Mouse (Mus musculus): ENCODE measurements around the gene Mtmr12. TPM values are rescaled to one million over a fixed set of nuclear protein-coding genes. Genes with fewer than 3 reads are reported as not detected.
"Not testable (repeated sequence)": the region's sequence is repeated elsewhere in the genome, so short reads cannot be mapped to it uniquely, and the experiment has no call there.

The Mtmr12 gene
- total and polyA plus RNA-seq, 2 experiments = 3.4 to 6.5 TPM

- Histone ChIP-seq H3K4me1 (ENCODE audit: control insufficient read depth, insufficient read depth, low read length) (peaks cover 16% of the 10 kb centered on the region), H3K27me3 (ENCODE audit: control insufficient read depth, insufficient read depth, low read length) (no peaks in the 10 kb centered on the region), H3K27ac (replicated peaks; ENCODE audit: insufficient read depth, low read depth, low read length) (no peak overlapping the region), H3K4me3 (ENCODE audit: insufficient read depth, low read depth, low read length) (no peak overlapping the region), H3K79me2 (ENCODE audit: control insufficient read depth, insufficient read depth, low read length) (peaks cover 60% of the 10 kb centered on the region), H3K9ac (ENCODE audit: low read depth, low read length) (no peak overlapping the region), H3K36me3 (ENCODE audit: control insufficient read depth, insufficient read depth, low read length) (no peaks in the 10 kb centered on the region)
- no peak for TF ChIP-seq POLR2A (IDR thresholded peaks at IDR 0.05; ENCODE audit: extremely low read depth, insufficient read depth, low read length)
- TF ChIP-seq CTCF (IDR thresholded peaks at IDR 0.05; ENCODE audit: low read depth, low read length) = no peak
- no peak for DNase-seq (ENCODE audit: extremely low read depth, low read depth, low spot score)
- WGBS = 70% methylated on average over 8 of the region's 8 CpGs
Measured at GRCm38 (mm10) chr15:12211577-12211976, 6.7 kb downstream of the Mtmr12 start.

GRCm38 (mm10) chr15:12212266-12212665 lies 7.4 kb downstream of the Mtmr12 start:
- TF ChIP-seq CTCF (IDR thresholded peaks at IDR 0.05; ENCODE audit: low read depth, low read length) (no peak), POLR2A (IDR thresholded peaks at IDR 0.05; ENCODE audit: extremely low read depth, insufficient read depth, low read length) (no peak)
- peaks cover 64% of the 10 kb centered on the region for H3K79me2 ChIP-seq (ENCODE audit: control insufficient read depth, insufficient read depth, low read length)
- no peaks in the 10 kb centered on the region for H3K36me3 ChIP-seq (ENCODE audit: control insufficient read depth, insufficient read depth, low read length)
- H3K27me3 ChIP-seq (ENCODE audit: control insufficient read depth, insufficient read depth, low read length) = no peaks in the 10 kb centered on the region
- H3K4me1 ChIP-seq (ENCODE audit: control insufficient read depth, insufficient read depth, low read length) = peaks cover 9% of the 10 kb centered on the region
- no peak overlapping the region for H3K27ac ChIP-seq (replicated peaks; ENCODE audit: insufficient read depth, low read depth, low read length)
- WGBS = 77% methylated on average over 1 of the region's 1 CpGs
- no peak for DNase-seq (ENCODE audit: extremely low read depth, low read depth, low spot score)
- H3K9ac ChIP-seq (ENCODE audit: low read depth, low read length) = no peak overlapping the region
- no peak overlapping the region for H3K4me3 ChIP-seq (ENCODE audit: insufficient read depth, low read depth, low read length)

DNA sequence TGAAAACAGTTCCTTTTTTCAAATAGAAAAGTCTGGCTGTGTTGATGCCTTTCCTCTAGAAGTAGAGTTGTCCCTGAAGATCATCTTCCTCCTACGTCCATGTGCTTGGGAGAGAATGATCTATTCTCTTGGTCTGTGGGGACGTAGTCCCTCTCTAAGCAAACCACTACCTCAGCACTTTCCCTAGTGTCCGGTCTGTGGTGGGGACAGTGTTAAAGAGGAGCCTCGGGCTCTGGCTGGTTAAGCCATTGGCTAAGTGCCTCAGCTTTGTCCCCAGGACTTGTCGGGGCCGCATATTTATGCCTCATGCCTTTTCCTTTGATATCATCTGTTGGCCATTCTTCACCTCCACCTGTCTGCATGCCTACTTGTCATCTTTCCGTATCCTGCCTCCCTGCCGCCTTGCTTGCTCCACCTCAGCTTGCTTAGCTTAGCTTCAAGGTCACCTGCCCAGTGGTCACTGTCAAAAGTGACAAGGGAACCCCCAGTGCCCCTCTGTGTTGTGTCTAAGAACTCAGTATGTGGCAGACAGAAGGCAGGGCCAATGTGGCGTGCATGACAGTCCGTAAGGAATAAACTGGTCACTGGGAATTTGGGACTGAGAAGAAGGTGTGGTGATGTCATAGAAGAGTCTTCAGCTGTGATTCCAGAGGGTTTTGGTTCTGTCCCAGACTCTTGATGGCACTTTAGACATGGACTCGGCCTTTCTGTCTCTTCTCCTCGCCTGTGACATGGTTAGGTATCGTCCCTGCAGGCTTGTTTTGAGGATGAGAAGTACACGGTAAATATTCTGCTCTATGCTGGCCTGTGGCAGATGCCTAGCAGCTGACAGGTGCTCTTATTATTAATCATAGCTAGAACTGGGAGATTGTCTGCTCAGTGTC lies 9.9 kb downstream of the Mtmr12 start:
- DNase-seq (ENCODE audit: extremely low read depth, low read depth, low spot score) = no peak
- Histone ChIP-seq H3K27ac (replicated peaks; ENCODE audit: insufficient read depth, low read depth, low read length) (no peak overlapping the region), H3K9ac (ENCODE audit: low read depth, low read length) (no peak overlapping the region), H3K36me3 (ENCODE audit: control insufficient read depth, insufficient read depth, low read length) (no peaks in the 10 kb centered on the region), H3K4me1 (ENCODE audit: control insufficient read depth, insufficient read depth, low read length) (peaks cover 2% of the 10 kb centered on the region), H3K27me3 (ENCODE audit: control insufficient read depth, insufficient read depth, low read length) (no peaks in the 10 kb centered on the region), H3K79me2 (ENCODE audit: control insufficient read depth, insufficient read depth, low read length) (peaks cover 59% of the 10 kb centered on the region; the same call in 1 of the 2 replicates), H3K4me3 (ENCODE audit: insufficient read depth, low read depth, low read length) (no peak overlapping the region)
- WGBS = 86% methylated on average over 14 of the region's 14 CpGs
- TF ChIP-seq POLR2A (IDR thresholded peaks at IDR 0.05; ENCODE audit: extremely low read depth, insufficient read depth, low read length) (no peak), CTCF (IDR thresholded peaks at IDR 0.05; ENCODE audit: low read depth, low read length) (no peak)

DNA sequence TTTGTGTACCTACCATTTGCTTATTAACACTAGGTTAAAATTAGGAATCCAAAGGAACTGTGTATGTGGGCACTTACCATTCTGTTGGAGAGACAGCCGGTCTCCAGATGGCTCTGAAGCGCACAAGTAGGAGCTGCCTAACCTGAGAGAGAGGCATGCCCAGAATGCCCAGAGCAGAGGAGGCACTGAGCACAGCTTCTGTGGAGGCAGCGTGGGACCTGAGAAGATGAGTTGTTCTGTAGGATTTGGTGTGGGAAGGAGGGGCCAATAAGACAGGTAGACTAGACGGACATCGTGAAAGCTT lies 10.5 kb downstream of the Mtmr12 start:
- no peak for DNase-seq (ENCODE audit: extremely low read depth, low read depth, low spot score)
- H3K4me1 ChIP-seq (ENCODE audit: control insufficient read depth, insufficient read depth, low read length) = peaks cover 2% of the 10 kb centered on the region
- 92% methylated on average over 5 of the region's 5 CpGs for WGBS

DNA sequence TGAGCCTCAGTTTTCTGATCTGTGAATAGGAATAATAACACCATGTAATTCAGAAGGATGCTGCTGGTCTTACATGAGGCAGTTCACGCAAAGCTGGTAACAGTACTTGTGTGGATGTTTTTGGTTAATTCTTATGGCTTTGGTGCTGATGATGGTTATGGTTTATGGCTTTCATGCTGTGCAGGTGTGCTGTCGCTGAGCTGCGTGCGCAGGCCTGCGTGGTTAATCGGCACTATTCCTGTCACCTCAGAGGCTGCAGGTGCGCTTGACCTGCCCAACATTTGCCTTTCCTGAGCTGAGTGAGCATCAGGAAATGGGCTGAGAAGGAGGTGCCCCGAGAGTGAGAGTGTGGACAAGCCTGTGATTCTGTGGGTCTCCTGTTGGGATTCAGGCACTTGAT lies 11.3 kb downstream of the Mtmr12 start:
- no peaks in the 10 kb centered on the region for H3K36me3 ChIP-seq (ENCODE audit: control insufficient read depth, insufficient read depth, low read length)
- no peak overlapping the region for H3K9ac ChIP-seq (ENCODE audit: low read depth, low read length)
- no peak overlapping the region for H3K4me3 ChIP-seq (ENCODE audit: insufficient read depth, low read depth, low read length)
- no peaks in the 10 kb centered on the region for H3K27me3 ChIP-seq (ENCODE audit: control insufficient read depth, insufficient read depth, low read length)
- no peak overlapping the region for H3K27ac ChIP-seq (replicated peaks; ENCODE audit: insufficient read depth, low read depth, low read length)
- no peak for TF ChIP-seq CTCF (IDR thresholded peaks at IDR 0.05; ENCODE audit: low read depth, low read length)
- no peak for TF ChIP-seq POLR2A (IDR thresholded peaks at IDR 0.05; ENCODE audit: extremely low read depth, insufficient read depth, low read length)
- WGBS = 97% methylated on average over 8 of the region's 8 CpGs
- no peak for DNase-seq (ENCODE audit: extremely low read depth, low read depth, low spot score)
- H3K79me2 ChIP-seq (ENCODE audit: control insufficient read depth, insufficient read depth, low read length) = peaks cover 62% of the 10 kb centered on the region; the same call in 1 of the 2 replicates
- peaks cover 2% of the 10 kb centered on the region for H3K4me1 ChIP-seq (ENCODE audit: control insufficient read depth, insufficient read depth, low read length)

More for the DNA sequence above, 10.5 kb downstream of the Mtmr12 start:
- H3K27me3 ChIP-seq (ENCODE audit: control insufficient read depth, insufficient read depth, low read length) = no peaks in the 10 kb centered on the region
- no peak overlapping the region for H3K4me3 ChIP-seq (ENCODE audit: insufficient read depth, low read depth, low read length)
- no peak overlapping the region for H3K27ac ChIP-seq (replicated peaks; ENCODE audit: insufficient read depth, low read depth, low read length)
- no peak overlapping the region for H3K9ac ChIP-seq (ENCODE audit: low read depth, low read length)
- peaks cover 58% of the 10 kb centered on the region; the same call in 1 of the 2 replicates for H3K79me2 ChIP-seq (ENCODE audit: control insufficient read depth, insufficient read depth, low read length)
- no peak for TF ChIP-seq CTCF (IDR thresholded peaks at IDR 0.05; ENCODE audit: low read depth, low read length)
- H3K36me3 ChIP-seq (ENCODE audit: control insufficient read depth, insufficient read depth, low read length) = no peaks in the 10 kb centered on the region

GRCm38 (mm10) chr15:12216798-12217197 lies 12.0 kb downstream of the Mtmr12 start:
- 83% methylated on average over 13 of the region's 13 CpGs for WGBS
- Histone ChIP-seq H3K27ac (replicated peaks; ENCODE audit: insufficient read depth, low read depth, low read length) (no peak overlapping the region), H3K9ac (ENCODE audit: low read depth, low read length) (no peak overlapping the region)

DNA sequence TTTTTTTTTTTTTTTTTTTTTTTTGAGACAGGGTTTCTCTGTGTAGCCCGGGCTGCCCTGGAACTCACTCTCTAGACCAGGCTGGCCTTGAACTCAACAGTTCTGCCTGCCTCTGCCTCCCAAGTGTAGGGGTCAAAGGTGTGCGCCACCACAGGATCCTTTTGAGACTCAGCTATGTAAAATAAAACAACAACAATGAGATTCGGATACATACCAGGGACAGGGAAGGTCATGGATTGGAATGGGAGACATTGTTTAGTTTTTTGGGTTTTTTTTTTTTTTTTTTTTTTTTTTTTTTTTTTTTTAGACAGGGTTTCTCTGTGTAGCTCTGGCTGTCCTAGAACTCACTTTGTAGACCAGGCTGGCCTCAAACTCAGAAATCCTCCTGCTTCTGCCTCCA lies 12.5 kb downstream of the Mtmr12 start:
- H3K27ac ChIP-seq (replicated peaks; ENCODE audit: insufficient read depth, low read depth, low read length); H3K27me3 ChIP-seq (ENCODE audit: control insufficient read depth, insufficient read depth, low read length): not testable (repeated sequence)
- peaks cover 62% of the 10 kb centered on the region; the same call in 1 of the 2 replicates for H3K79me2 ChIP-seq (ENCODE audit: control insufficient read depth, insufficient read depth, low read length)

More at GRCm38 (mm10) chr15:12216798-12217197, 12.0 kb downstream of the Mtmr12 start:
- H3K27me3 ChIP-seq (ENCODE audit: control insufficient read depth, insufficient read depth, low read length) = no peaks in the 10 kb centered on the region
- H3K4me3 ChIP-seq (ENCODE audit: insufficient read depth, low read depth, low read length) = no peak overlapping the region
- DNase-seq (ENCODE audit: extremely low read depth, low read depth, low spot score) = no peak
- TF ChIP-seq CTCF (IDR thresholded peaks at IDR 0.05; ENCODE audit: low read depth, low read length) = no peak
- TF ChIP-seq POLR2A (IDR thresholded peaks at IDR 0.05; ENCODE audit: extremely low read depth, insufficient read depth, low read length) = no peak
- no peaks in the 10 kb centered on the region for H3K36me3 ChIP-seq (ENCODE audit: control insufficient read depth, insufficient read depth, low read length)
- H3K4me1 ChIP-seq (ENCODE audit: control insufficient read depth, insufficient read depth, low read length) = peaks cover 4% of the 10 kb centered on the region
- H3K79me2 ChIP-seq (ENCODE audit: control insufficient read depth, insufficient read depth, low read length) = peaks cover 61% of the 10 kb centered on the region; the same call in 1 of the 2 replicates

More for the DNA sequence above, 12.5 kb downstream of the Mtmr12 start:
- not testable (repeated sequence) for DNase-seq (ENCODE audit: extremely low read depth, low read depth, low spot score); H3K4me3 ChIP-seq (ENCODE audit: insufficient read depth, low read depth, low read length); H3K9ac ChIP-seq (ENCODE audit: low read depth, low read length); H3K36me3 ChIP-seq (ENCODE audit: control insufficient read depth, insufficient read depth, low read length); H3K4me1 ChIP-seq (ENCODE audit: control insufficient read depth, insufficient read depth, low read length)
- WGBS = 75% methylated on average over 3 of the region's 3 CpGs

Data from liver, adult 2 months (tissue).